8 mouse cellular contexts compared by ENCODE assay signal in genomic region chr15:100599276-100600046, GRCm38 (mm10). TPM values are rescaled to one million over a fixed set of nuclear protein-coding genes. Genes with fewer than 3 reads are reported as not detected.
DNase-seq lines count a peak whose midpoint lies in the region; ATAC-seq lines count a peak whose summit lies in the region.

Gene Pou6f1 (minus strand): TSS chr15:100599984.

- ATAC-seq in inflammation-experienced regulatory T-cells, adult 6 months: no peak

- WGBS in macrophage (ENCODE audit: missing documents): under 1% methylated on average over 49 of the region's 76 CpGs

- no peaks in the 10 kb centered on the region for H3K36me3 ChIP-seq in macrophage (ENCODE audit: inconsistent target)
- no peaks in the 10 kb centered on the region for H3K36me3 ChIP-seq in splenic B cell, adult 2 months (ENCODE audit: control insufficient read depth, insufficient read depth, low read length, poor library complexity, severe bottlenecking)

- H3K4me3 ChIP-seq in macrophage (ENCODE audit: inconsistent target): peak within 1 kb of the TSS; percentile 55

- H3K79me2 ChIP-seq in macrophage (ENCODE audit: inconsistent target): no peaks in the 10 kb centered on the region

- peak; percentile 30 for DNase-seq in embryo, embryonic 10.5 days (ENCODE audit: low spot score)
- DNase-seq in embryo, embryonic 10 days (ENCODE audit: low spot score): no peak
- DNase-seq in cerebellum, adult 9-11 months: peak; percentile 68
- DNase-seq in gastrocnemius, postnatal 36 days: peak; percentile 36 to 56
- no peak for DNase-seq in left cerebral cortex, adult 8-10 months (ENCODE audit: low spot score in 2 of 2)
- peak; percentile 31 for DNase-seq in splenic B cell, adult 2 months (ENCODE audit: low read depth, low spot score)

- intact Hi-C loops in gastrocnemius, postnatal 36 days (cut with DNase I): loop anchor here (5.0 kb wide), 1 partner anchor 47 kb away; the partner anchor contains the start of gene Tfcp2

- peak within 1 kb of the TSS; percentile 45 for H3K27ac ChIP-seq in macrophage

- H3K27me3 ChIP-seq in splenic B cell, adult 2 months (ENCODE audit: control insufficient read depth, insufficient read depth, low read length, poor library complexity, severe bottlenecking): no peaks in the 10 kb centered on the region

RNA-seq across cellular contexts. Expression of gene Pou6f1, which starts in this region (rescaled TPM):
- total RNA-seq in gastrocnemius, postnatal 36 days (2021): 10 to 100 TPM; 10.4 to 14.1 TPM
- polyA plus RNA-seq in inflammation-experienced regulatory T-cells, adult 6 months (2017; shearing (Covaris generic)): 10 to 100 TPM in 2 of 3 experiments, 1 to 10 TPM in 1; 7.4 to 19.8 (median 18.8) TPM
- 100 to 1,000 TPM; 119 to 151 (median 133) TPM for total RNA-seq in left cerebral cortex, adult 8-10 months (2022)
- 10 to 100 TPM; 29.2 to 72.6 (median 53.6) TPM for total RNA-seq in macrophage (2018; cell fraction: chromatin; rRNA removed)
- 10 to 100 TPM; 10.5 to 19.6 (median 14.0) TPM for total RNA-seq in macrophage (2018; cell fraction: cytosol; rRNA removed)
- total RNA-seq in macrophage (2018; cell fraction: nucleus; rRNA removed): 10 to 100 TPM; 25.5 to 71.8 (median 37.7) TPM
- 7.6 to 14.6 TPM (median 11.4 TPM) in 3 replicates for polyA plus RNA-seq in macrophage (2018)

Comparison
In these comparisons a context has a peak if more than half of its experiments do, and no peak if none do; other contexts are left out.
1. RNA of gene Pou6f1 (total RNA-seq): 119 to 151 TPM in left cerebral cortex, adult 8-10 months; 10.4 to 14.1 TPM in gastrocnemius, postnatal 36 days; every median in the first group is over 4 times any median in the second.
2. DNase-seq: peak in embryo, embryonic 10.5 days (single experiment), cerebellum, adult 9-11 months (single experiment), gastrocnemius, postnatal 36 days (2 of 2) and splenic B cell, adult 2 months (single experiment); none in embryo, embryonic 10 days (single experiment) and left cerebral cortex, adult 8-10 months (0 of 2).